Mouse (Mus musculus) C2C12 (cell line): ENCODE measurements at regions not wholly inside any gene's neighbourhood (a gene's known extent, or its start where the extent isn't known, plus 50 kb on each side); places are given as distances from the start of the nearest gene placed in this dataset.

ENCODE experiments used
- H3K27me3 ChIP-seq: one replicate; pipeline ENCODE4 v1.6.1; 2011; ENCODE audit not compliant: control insufficient read depth, insufficient read depth, insufficient read length
- H3K36me3 ChIP-seq: one replicate; pipeline ENCODE4 v1.6.1; 2011; ENCODE audit not compliant: control insufficient read depth, insufficient read depth
- H3K4me3 ChIP-seq: one replicate; pipeline ENCODE4 v1.5.1; 2011; ENCODE audit warnings: mild to moderate bottlenecking, control low read depth; ENCODE audit not compliant: poor library complexity, insufficient read depth, severe bottlenecking
- H3K79me2 ChIP-seq: one replicate; pipeline ENCODE4 v1.6.1; 2011; ENCODE audit not compliant: control insufficient read depth, insufficient read depth
- H3K79me3 ChIP-seq: one replicate; pipeline ENCODE4 v1.6.1; 2011; ENCODE audit warnings: low read depth, control low read depth
- H3ac ChIP-seq: one replicate; pipeline ENCODE3; 2011; ENCODE audit warnings: low read depth; ENCODE audit not compliant: control insufficient read depth, insufficient read length
- CEBPB ChIP-seq: IDR thresholded peaks from one replicate; pipeline ENCODE4 v1.6.1; 2011; ENCODE audit warnings: low read depth, mild to moderate bottlenecking, control low read depth, moderate library complexity
- CTCF ChIP-seq: IDR thresholded peaks from one replicate; pipeline ENCODE4 v1.5.1; 2011; ENCODE audit not compliant: control insufficient read depth, insufficient read depth, insufficient read length
- FOSL1 ChIP-seq: IDR thresholded peaks from one replicate; pipeline ENCODE4 v1.8.0; 2011; ENCODE audit warnings: mild to moderate bottlenecking, low read length; ENCODE audit not compliant: poor library complexity, insufficient read depth, severe bottlenecking
- MAX ChIP-seq: IDR thresholded peaks from one replicate; pipeline ENCODE4 v1.6.1; 2011; ENCODE audit warnings: mild to moderate bottlenecking, control low read depth
- MYOD1 ChIP-seq: IDR thresholded peaks from one replicate; pipeline ENCODE4 v1.6.1; 2011; ENCODE audit warnings: low read depth; ENCODE audit not compliant: control insufficient read depth, insufficient read length
- MYOG ChIP-seq: IDR thresholded peaks from one replicate; pipeline ENCODE4 v1.6.1; 2011; ENCODE audit not compliant: control insufficient read depth, insufficient read length; ENCODE audit errors: extremely low read depth
- USF1 ChIP-seq: IDR thresholded peaks from one replicate; pipeline ENCODE4 v1.6.1; 2011; ENCODE audit warnings: low read depth, mild to moderate bottlenecking, control low read depth, moderate library complexity

DNA sequence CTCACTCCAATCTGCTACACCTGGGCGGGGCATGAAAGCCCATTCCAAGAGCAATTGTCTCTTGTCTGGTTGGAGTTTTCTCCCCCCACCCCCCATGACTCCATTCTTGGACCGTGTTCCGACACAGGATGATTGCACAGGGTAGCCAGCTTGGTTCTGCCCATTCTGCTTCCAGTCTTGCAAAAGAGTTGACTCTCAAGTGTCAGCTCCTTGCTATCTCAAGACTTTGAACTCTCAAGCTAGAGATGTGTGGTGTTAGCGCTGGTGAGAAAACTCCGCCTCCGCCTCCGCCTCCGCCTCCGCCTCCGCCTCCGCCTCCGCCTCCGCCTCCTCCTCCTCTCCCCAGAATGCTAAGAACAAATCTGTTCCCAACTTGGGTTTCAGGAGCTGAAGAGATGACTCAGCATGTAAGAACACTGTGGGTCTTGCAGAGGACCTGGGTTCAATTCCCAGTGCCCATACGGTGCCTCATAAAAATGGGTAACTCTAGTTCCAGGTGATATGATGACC, 135.1 kb downstream of the Bcat1 start:
- no peak for TF ChIP-seq MAX
- TF ChIP-seq FOSL1, result no peak
- TF ChIP-seq MYOG, result no peak
- TF ChIP-seq CEBPB, result no peak
- TF ChIP-seq MYOD1, result no peak
- no peak for TF ChIP-seq CTCF
- TF ChIP-seq USF1, result no peak
- H3K79me2 ChIP-seq, result no peaks in the 10 kb centered on the region

DNA sequence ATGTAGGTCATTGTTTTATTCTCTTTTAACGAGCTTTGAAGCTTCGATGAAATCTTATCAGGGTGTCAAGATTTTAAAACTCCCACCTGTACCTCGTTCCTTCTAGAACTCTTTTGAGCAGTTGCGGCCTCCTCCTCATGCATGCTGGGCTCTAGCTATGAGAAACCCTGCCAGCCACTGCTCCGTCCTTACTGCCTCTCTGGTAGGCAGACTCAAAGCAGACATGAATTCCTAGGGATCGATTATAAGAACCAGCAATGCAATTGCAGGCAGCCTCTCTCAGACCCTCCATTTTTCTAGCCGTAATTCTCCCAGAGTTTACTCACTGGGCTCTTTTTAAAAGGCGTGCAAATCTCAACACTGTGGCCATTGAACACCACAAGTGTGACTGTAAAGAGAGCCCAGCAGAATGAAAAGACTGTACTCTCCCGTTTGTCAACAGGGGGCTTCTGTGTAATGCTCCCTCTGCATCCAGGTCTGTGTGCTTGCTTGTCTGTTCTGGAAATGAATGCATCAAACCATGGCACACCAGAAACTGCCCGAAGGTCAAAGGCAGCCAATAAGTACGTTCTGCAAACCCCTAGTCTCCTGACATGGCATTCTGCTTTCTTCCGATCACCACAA, 137.3 kb downstream of the Bcat1 start:
- H3K79me2 ChIP-seq, result no peaks in the 10 kb centered on the region
- no peaks in the 10 kb centered on the region for H3K79me3 ChIP-seq
- H3K4me3 ChIP-seq, result no peak overlapping the region
- no peak overlapping the region for H3ac ChIP-seq
- TF ChIP-seq MYOD1 (no peak), CTCF (no peak), FOSL1 (no peak), MAX (no peak), CEBPB (no peak), MYOG (no peak), USF1 (no peak)
- H3K36me3 ChIP-seq, result no peaks in the 10 kb centered on the region
- H3K27me3 ChIP-seq, result no peaks in the 10 kb centered on the region

More for the DNA sequence above, 135.1 kb downstream of the Bcat1 start:
- Histone ChIP-seq H3K36me3 (no peaks in the 10 kb centered on the region), H3ac (no peak overlapping the region), H3K4me3 (no peak overlapping the region), H3K79me3 (no peaks in the 10 kb centered on the region), H3K27me3 (no peaks in the 10 kb centered on the region)

- TF ChIP-seq CTCF, result no peak
- no peak for TF ChIP-seq MYOD1
- TF ChIP-seq MAX, result no peak
- TF ChIP-seq CEBPB, result no peak
- no peak for TF ChIP-seq USF1
- TF ChIP-seq MYOG, result no peak
- TF ChIP-seq FOSL1, result no peak
- no peaks in the 10 kb centered on the region for H3K79me2 ChIP-seq
- no peaks in the 10 kb centered on the region for H3K36me3 ChIP-seq
- H3K4me3 ChIP-seq, result no peak overlapping the region
- no peak overlapping the region for H3ac ChIP-seq
- no peaks in the 10 kb centered on the region for H3K79me3 ChIP-seq
- H3K27me3 ChIP-seq, result no peaks in the 10 kb centered on the region
Measured at GRCm38 (mm10) chr6:144937211-144937610, 138.8 kb downstream of the Bcat1 start.

DNA sequence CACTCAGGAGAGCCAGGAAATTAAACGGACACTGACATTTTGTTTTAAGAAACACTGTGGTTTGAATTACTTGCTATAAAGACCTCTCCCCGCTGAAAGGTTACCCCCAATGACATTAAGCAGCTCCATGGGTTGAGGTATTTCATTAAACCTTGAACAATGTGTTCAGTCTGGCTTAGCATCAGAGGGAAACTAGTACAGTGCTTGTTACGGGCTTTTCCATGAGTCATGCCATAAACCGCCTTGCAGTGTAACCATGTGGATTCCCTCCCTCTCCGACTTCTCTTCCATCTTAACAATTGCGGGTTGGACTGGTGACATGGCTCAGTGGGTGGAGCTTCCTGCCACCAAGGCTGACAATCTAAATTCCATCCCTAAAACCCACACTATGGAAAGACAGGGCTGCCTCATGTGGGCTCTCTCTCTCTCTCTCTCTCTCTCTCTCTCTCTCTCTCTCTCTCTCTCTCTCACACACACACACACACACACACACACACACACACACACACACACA, 142.2 kb downstream of the Bcat1 start:
- Histone ChIP-seq H3K4me3 (no peak overlapping the region), H3K36me3 (no peaks in the 10 kb centered on the region), H3K27me3 (no peaks in the 10 kb centered on the region), H3K79me3 (no peaks in the 10 kb centered on the region), H3K79me2 (no peaks in the 10 kb centered on the region), H3ac (no peak overlapping the region)
- TF ChIP-seq MYOD1, result no peak
- TF ChIP-seq MYOG, result no peak
- TF ChIP-seq MAX, result no peak
- TF ChIP-seq FOSL1, result no peak
- TF ChIP-seq CEBPB, result no peak
- TF ChIP-seq USF1, result no peak
- no peak for TF ChIP-seq CTCF

- no peaks in the 10 kb centered on the region for H3K79me2 ChIP-seq
- H3K36me3 ChIP-seq, result no peaks in the 10 kb centered on the region
- no peak overlapping the region for H3K4me3 ChIP-seq
- H3ac ChIP-seq, result no peak overlapping the region
- H3K79me3 ChIP-seq, result no peaks in the 10 kb centered on the region
- TF ChIP-seq USF1 (no peak), MYOG (no peak)
- H3K27me3 ChIP-seq, result no peaks in the 10 kb centered on the region
Measured at GRCm38 (mm10) chr6:144932402-144932801, 143.6 kb downstream of the Bcat1 start.

DNA sequence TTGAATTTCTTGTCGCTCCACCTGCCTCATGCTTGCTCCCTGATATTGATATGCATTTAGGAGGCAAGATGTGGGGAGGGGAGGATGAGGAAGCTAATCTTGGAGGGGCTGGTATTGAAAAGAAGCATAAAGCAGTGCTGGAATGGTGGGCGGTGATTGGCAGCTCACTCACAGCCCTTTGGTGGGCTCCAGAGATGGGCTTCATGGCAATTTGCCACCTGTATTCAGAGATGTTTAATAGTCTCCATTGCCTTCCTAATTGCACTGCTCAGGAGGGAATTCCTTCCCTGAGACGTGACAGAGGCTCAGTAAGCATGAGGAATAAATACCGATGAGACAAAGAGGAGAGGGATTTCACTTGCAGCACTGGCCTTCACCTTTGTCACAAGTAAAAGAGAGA, 146.0 kb downstream of the Bcat1 start:
- Histone ChIP-seq H3ac (no peak overlapping the region), H3K4me3 (no peak overlapping the region), H3K79me2 (no peaks in the 10 kb centered on the region), H3K27me3 (no peaks in the 10 kb centered on the region), H3K36me3 (no peaks in the 10 kb centered on the region), H3K79me3 (no peaks in the 10 kb centered on the region)
- TF ChIP-seq FOSL1 (no peak), USF1 (no peak)
